Mouse (Mus musculus) hindbrain, embryonic 11.5 days (tissue): ENCODE measurements around the gene Olfr710. TPM values are rescaled to one million over a fixed set of nuclear protein-coding genes. Genes with fewer than 3 reads are reported as not detected.
"Not testable (repeated sequence)": the region's sequence is repeated elsewhere in the genome, so short reads cannot be mapped to it uniquely, and the experiment has no call there.

Experiments
- ATAC-seq: fragments of 200-750 bp; cut with Nextera tagmentation; 2 replicates; pipeline ENCODE4 v1.8.0; 2017; ENCODE audit warnings: mild to moderate bottlenecking, moderate TSS enrichment, moderate library complexity; ENCODE audit not compliant: low FRiP score
- DNase-seq: peaks from one replicate; pipeline ENCODE4 v3.0.0-alpha.2; 2015; ENCODE audit warnings: low spot score
- H3K27ac ChIP-seq: fragments of 300-500 bp; sonication (generic); 2 replicates; pipeline ENCODE4 v1.5.1; 2014; ENCODE audit warnings: mild to moderate bottlenecking, low read depth, low read length
- H3K27me3 ChIP-seq: fragments of 300-500 bp; sonication (generic); 2 replicates; pipeline ENCODE4 v1.6.1; 2014; ENCODE audit warnings: mild to moderate bottlenecking, low read length, moderate library complexity, mixed read lengths; ENCODE audit not compliant: control insufficient read depth, insufficient read depth
- H3K36me3 ChIP-seq: fragments of 300-500 bp; sonication (generic); 2 replicates; pipeline ENCODE4 v1.6.1; 2014; ENCODE audit warnings: mild to moderate bottlenecking, low read length, moderate library complexity, mixed read lengths; ENCODE audit not compliant: control insufficient read depth, insufficient read depth
- H3K4me1 ChIP-seq: fragments of 300-500 bp; sonication (generic); replicated peaks from 2 replicates; pipeline ENCODE4 v1.6.1; 2014; ENCODE audit warnings: low read length, mixed read lengths; ENCODE audit not compliant: control insufficient read depth, insufficient read depth
- H3K4me2 ChIP-seq: fragments of 300-500 bp; sonication (generic); replicated peaks from 2 replicates; pipeline ENCODE4 v1.6.1; 2014; ENCODE audit warnings: mild to moderate bottlenecking, low read depth, low read length
- H3K4me3 ChIP-seq: fragments of 300-500 bp; sonication (generic); 2 replicates; pipeline ENCODE4 v1.5.1; 2014; ENCODE audit warnings: low read depth, low read length
- H3K9ac ChIP-seq: fragments of 300-500 bp; sonication (generic); 2 replicates; pipeline ENCODE4 v1.6.1; 2014; ENCODE audit warnings: low read depth, low read length
- H3K9me3 ChIP-seq: fragments of 300-500 bp; sonication (generic); 2 replicates; pipeline ENCODE4 v1.6.1; 2016; ENCODE audit warnings: low read length; ENCODE audit not compliant: control insufficient read depth
- WGBS: fragments of 180-500 bp; shearing (Covaris S2); extraction: QIAGEN DNeasy Blood & Tissue Kit; methylation state at CpG from one replicate; pipeline ENCODE4 v1.1.7; 2014; 5-methylcytosine and 5-hydroxymethylcytosine counted together
- polyA plus RNA-seq: library from polyadenylated mRNA; unstranded; fragments of >200 nt; fragmentation: Nextera tagmentation; extraction: Ambion mirVana; gene quantifications from 2 replicates; pipeline ENCODE4 v1.2.1, GENCODE M21; 2014

Olfr710 gene
- not detected in 2 replicates for polyA plus RNA-seq

DNA sequence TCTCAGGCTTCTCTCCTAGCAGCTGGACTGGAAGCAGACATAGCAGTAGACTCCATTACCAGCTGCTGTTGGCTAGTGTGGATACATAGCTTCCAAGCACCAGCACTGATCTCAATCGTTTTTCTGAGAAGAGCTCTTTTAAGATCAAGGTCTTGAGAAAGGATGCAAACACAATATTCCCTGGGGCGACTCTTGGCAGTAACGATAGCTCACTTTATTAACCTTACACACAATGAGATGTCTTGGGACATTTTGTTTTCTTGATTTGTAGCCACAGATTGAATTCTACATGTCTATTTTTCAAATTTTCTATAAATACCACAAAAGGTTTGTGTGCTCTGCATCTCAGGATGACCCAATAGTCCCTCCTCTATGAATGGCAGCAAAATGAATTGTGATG, at the start of gene Olfr710:
Gene Olfr710, minus strand, starts transcription at position 101 of the 400 bp plus-strand sequence.
- Histone ChIP-seq H3K9me3 (no peaks in the 10 kb centered on the region), H3K4me1 (no peaks in the 10 kb centered on the region), H3K4me2 (no peak within 1 kb of the TSS), H3K9ac (no peak within 1 kb of the TSS), H3K27me3 (no peaks in the 10 kb centered on the region), H3K27ac (no peak within 1 kb of the TSS), H3K36me3 (no peaks in the 10 kb centered on the region), H3K4me3 (no peak within 1 kb of the TSS)
- ATAC-seq: no peak
- no peak for DNase-seq
- 79% methylated on average over 3 of the region's 3 CpGs for WGBS

GRCm38 (mm10) chr7:106985236-106985635, 37.1 kb upstream of the Olfr710 start:
- H3K27me3 ChIP-seq: no peaks in the 10 kb centered on the region
- ATAC-seq: no peak

DNA sequence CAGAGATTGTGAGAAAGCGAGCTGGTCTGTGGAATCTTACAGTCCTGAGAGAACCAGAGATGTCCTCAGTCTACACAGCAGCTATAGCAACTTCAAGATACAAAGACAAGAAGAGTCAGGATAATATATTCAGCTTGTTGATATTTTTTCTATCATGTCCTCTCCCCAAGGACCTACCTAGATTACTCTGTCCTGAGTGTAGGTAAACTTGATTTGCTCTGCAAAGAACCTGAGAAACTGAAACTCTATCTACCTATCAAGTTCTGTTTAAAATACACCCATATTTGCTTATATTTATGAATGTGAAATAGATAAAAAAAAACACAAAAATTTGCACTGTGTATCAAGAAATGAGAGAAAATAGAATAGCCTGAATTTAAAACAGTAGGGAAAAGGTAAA, 27.2 kb upstream of the Olfr710 start, which contains the start of gene Olfr711:
Gene Olfr711, minus strand, starts transcription at position 101 of the 400 bp plus-strand sequence.
- no peaks in the 10 kb centered on the region for H3K4me1 ChIP-seq
- no peaks in the 10 kb centered on the region for H3K27me3 ChIP-seq
- ATAC-seq (no peak), DNase-seq (no peak)
- no peaks in the 10 kb centered on the region for H3K9me3 ChIP-seq
- no peak within 1 kb of the TSS for H3K27ac ChIP-seq
- 83% methylated on average over 1 of the region's 1 CpGs for WGBS
- no peak within 1 kb of the TSS for H3K4me2 ChIP-seq
- H3K9ac ChIP-seq: no peak within 1 kb of the TSS
- no peak within 1 kb of the TSS for H3K4me3 ChIP-seq
- no peaks in the 10 kb centered on the region for H3K36me3 ChIP-seq

More at GRCm38 (mm10) chr7:106985236-106985635, 37.1 kb upstream of the Olfr710 start:
- Histone ChIP-seq H3K27ac (no peak overlapping the region), H3K9ac (no peak overlapping the region), H3K36me3 (no peaks in the 10 kb centered on the region), H3K4me3 (no peak overlapping the region), H3K9me3 (no peaks in the 10 kb centered on the region), H3K4me2 (no peak overlapping the region), H3K4me1 (no peaks in the 10 kb centered on the region)
- 90% methylated on average over 3 of the region's 3 CpGs for WGBS
- no peak for DNase-seq

GRCm38 (mm10) chr7:106967503-106967902, 19.4 kb upstream of the Olfr710 start:
- not testable (repeated sequence) for ATAC-seq, DNase-seq

GRCm38 (mm10) chr7:106963837-106964236, 15.7 kb upstream of the Olfr710 start, which contains the start of gene Olfr6:
Olfr6 (minus strand) TSS chr7:106963937.
- DNase-seq: no peak

More at GRCm38 (mm10) chr7:106967503-106967902, 19.4 kb upstream of the Olfr710 start:
- H3K36me3 ChIP-seq, H3K27me3 ChIP-seq, H3K4me3 ChIP-seq, H3K27ac ChIP-seq, H3K9ac ChIP-seq, H3K9me3 ChIP-seq, H3K4me1 ChIP-seq, H3K4me2 ChIP-seq: not testable (repeated sequence)

DNA sequence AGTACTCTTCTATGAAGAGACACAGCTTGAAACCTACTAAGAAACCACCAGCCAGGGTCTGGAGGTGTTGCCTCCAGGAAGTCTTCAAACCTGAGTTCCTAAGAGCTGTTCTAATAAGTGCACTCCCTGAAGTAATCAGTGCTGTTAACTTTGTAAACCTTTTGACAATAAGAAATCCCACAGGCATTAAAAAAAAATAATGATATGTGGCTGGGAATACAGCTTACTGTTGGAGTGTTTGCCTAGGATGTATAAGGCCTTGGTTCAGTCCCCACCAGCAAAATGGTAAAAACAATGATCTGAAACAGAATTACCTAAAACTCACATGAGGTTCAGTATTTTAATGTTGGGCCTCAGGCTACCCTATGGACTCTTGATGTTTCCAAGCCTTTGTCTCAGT, 16.0 kb downstream of the Olfr710 start, which contains the start of gene Olfr709-ps1:
Gene Olfr709-ps1, minus strand, starts transcription at position 101 of the 400 bp plus-strand sequence.
- Histone ChIP-seq H3K4me3 (no peak within 1 kb of the TSS), H3K27ac (no peak within 1 kb of the TSS), H3K9me3 (no peaks in the 10 kb centered on the region), H3K4me1 (no peaks in the 10 kb centered on the region), H3K27me3 (no peaks in the 10 kb centered on the region), H3K36me3 (no peaks in the 10 kb centered on the region), H3K9ac (no peak within 1 kb of the TSS), H3K4me2 (no peak within 1 kb of the TSS)
- DNase-seq (no peak), ATAC-seq (no peak)

More at GRCm38 (mm10) chr7:106963837-106964236, 15.7 kb upstream of the Olfr710 start, which contains the start of gene Olfr6:
- H3K36me3 ChIP-seq: no peaks in the 10 kb centered on the region
- no peaks in the 10 kb centered on the region for H3K9me3 ChIP-seq
- ATAC-seq: no peak
- H3K4me2 ChIP-seq: no peak within 1 kb of the TSS
- no peak within 1 kb of the TSS for H3K27ac ChIP-seq
- 87% methylated on average over 1 of the region's 1 CpGs for WGBS
- H3K4me1 ChIP-seq: no peaks in the 10 kb centered on the region
- no peaks in the 10 kb centered on the region for H3K27me3 ChIP-seq
- no peak within 1 kb of the TSS for H3K4me3 ChIP-seq
- no peak within 1 kb of the TSS for H3K9ac ChIP-seq

GRCm38 (mm10) chr7:106920961-106921360, 27.2 kb downstream of the Olfr710 start:
- not testable (repeated sequence) for DNase-seq, H3K9me3 ChIP-seq, H3K36me3 ChIP-seq, H3K27ac ChIP-seq, H3K27me3 ChIP-seq, H3K4me3 ChIP-seq, ATAC-seq, H3K4me2 ChIP-seq, H3K4me1 ChIP-seq, H3K9ac ChIP-seq
- 93% methylated on average over 2 of the region's 7 CpGs for WGBS

GRCm38 (mm10) chr7:106907676-106908075, 40.4 kb downstream of the Olfr710 start, which contains the start of gene Olfr1532-ps1:
Olfr1532-ps1 (plus strand) TSS chr7:106908001.
- 66% methylated on average over 2 of the region's 2 CpGs for WGBS
- no peak within 1 kb of the TSS for H3K4me3 ChIP-seq

GRCm38 (mm10) chr7:106901141-106901540, 47.0 kb downstream of the Olfr710 start, which contains the start of gene Olfr707:
Olfr707 (minus strand) TSS chr7:106901241.
- H3K4me3 ChIP-seq, DNase-seq, H3K4me2 ChIP-seq, H3K4me1 ChIP-seq, H3K9me3 ChIP-seq, H3K27ac ChIP-seq, H3K36me3 ChIP-seq, H3K9ac ChIP-seq, H3K27me3 ChIP-seq, ATAC-seq: not testable (repeated sequence)
- WGBS: 86% methylated on average over 3 of the region's 3 CpGs

More at GRCm38 (mm10) chr7:106907676-106908075, 40.4 kb downstream of the Olfr710 start, which contains the start of gene Olfr1532-ps1:
- H3K9me3 ChIP-seq: no peaks in the 10 kb centered on the region
- H3K27me3 ChIP-seq: no peaks in the 10 kb centered on the region
- DNase-seq: no peak
- H3K4me2 ChIP-seq: no peak within 1 kb of the TSS
- H3K27ac ChIP-seq: no peak within 1 kb of the TSS
- H3K4me1 ChIP-seq: no peaks in the 10 kb centered on the region
- no peak within 1 kb of the TSS for H3K9ac ChIP-seq
- H3K36me3 ChIP-seq: no peaks in the 10 kb centered on the region
- ATAC-seq: no peak
